Mouse (Mus musculus): ENCODE results near the gene Lmntd1.
A peak's percentile ranks its signal among the peaks of the same experiment; 100 is the strongest.

The Lmntd1 gene

DNA sequence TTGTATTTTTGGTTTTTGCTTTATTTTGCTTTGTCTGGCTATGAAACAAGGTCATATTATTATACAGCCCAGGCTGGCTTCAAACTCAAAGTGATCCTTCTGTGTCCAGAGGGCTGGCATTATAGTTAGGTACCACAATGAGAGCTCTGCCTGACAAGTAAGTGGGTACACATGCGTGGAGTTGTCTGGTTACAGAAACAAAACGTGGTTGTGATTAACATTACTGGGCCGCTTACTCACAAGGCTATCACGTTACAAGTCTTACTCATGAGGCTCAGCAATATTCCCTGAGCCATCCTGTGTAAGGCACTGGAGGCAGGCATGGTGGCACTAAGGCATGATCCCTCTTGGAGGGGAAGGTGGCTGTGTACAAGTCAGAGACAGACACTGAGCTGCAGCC is 49.4 kb downstream of the Lmntd1 start:
- DNase-seq (ENCODE audit: low read depth, low spot score), result no peak

DNA sequence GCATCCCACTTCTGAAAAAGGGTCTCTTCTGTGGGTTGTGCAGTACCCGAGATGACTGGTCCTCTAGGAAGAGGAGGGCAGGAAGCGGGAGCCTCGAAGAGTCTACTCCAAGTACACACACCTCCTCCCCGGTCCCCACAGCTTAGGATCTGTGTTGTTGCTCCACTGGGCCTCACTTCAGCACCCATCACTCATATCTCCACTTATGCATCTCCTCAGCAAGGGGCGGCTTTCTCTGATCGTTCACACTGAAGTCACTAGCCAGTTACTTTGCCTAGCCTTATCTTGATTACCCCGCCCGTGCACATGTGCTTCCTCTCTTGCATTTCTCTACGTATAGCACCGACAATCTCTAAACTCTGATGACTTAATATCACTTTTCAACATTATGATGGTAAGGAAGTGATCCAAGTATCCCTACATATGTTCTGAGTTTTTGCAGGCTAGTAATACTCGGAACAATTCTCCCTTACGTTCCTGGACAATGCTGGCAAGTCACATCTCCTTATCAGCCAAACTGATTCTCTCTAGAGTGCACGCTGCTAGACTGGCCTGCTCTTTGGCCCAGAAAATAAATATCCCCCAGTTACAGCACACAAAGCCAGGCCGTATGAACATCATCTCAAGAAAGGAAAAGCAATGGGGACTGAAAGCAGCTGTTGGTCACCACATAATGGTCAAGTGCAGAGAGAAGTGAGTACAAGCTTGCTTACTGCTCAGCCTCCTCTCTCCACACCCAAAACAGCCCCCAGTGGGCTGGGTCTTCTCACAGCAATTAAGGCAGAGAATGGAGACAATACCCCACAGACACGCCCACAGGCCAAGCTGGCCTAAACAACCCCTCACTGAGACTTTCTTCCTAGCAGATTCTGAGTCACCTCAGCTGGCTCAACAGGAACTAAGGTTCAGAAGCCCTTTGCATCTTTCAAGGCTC is 56.8 kb downstream of the Lmntd1 start:
- DNase-seq (ENCODE audit: low read depth, low spot score), result no peak

DNA sequence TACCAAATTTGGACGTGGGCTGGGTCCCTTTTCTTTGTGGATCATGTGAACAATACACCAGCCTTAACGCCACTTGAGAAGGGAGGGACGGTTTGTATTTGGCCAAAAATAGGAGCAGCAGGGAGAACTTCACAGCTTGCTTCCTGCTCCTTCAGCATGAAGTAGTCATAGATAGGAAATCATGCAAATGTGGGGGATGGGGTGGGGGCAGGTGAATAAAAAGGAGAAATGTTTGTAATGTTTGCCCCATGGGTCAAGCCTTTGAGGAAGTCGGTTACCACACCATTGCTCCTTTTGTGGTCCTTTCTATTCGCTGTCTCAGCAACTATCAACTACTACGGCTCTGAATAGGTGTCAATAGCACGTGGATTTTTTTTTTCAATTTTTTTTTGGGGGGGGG is 60.9 kb downstream of the Lmntd1 start:
- DNase-seq (ENCODE audit: low read depth, low spot score), result no peak

DNA sequence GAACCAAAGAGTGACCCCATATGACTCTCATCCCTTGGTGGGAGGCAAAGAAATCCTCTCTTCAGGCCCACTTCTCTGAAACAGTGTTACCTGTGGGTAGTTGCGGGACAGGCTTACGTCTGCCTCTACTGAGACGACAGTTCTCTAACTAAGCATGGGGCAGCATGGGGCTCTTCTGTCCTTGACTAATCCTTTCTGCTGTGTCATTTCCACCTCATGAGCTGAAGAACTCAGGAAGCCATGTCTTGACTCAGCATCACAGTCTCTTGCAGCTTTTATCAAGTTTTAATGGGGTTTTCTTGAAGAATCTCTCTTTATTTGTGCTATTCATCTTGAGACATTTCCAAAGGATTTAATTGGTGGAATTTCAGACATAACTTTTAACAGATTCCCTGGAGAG is 61.3 kb downstream of the Lmntd1 start:
- DNase-seq (ENCODE audit: low read depth, low spot score), result no peak

DNA sequence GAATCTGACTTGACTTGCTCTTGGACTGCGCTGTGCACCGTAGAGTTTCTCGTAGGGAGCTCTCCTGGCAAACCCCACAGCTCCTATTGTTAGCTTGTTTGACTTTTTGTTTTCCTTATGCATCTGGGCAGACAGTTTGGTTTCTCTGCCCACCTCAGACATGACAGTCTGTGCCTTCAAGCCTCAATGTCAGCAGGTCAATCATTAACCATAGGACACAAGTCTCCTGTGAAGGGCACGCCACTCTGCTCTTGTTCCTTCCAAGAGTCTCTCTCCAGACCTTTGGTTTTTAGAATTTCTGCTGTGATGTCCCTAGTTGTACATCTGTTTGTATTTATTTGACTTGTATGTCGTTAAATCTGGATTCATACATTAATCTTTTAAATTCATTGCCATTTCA is 63.1 kb downstream of the Lmntd1 start:
- no peak for DNase-seq (ENCODE audit: low read depth, low spot score)

DNA sequence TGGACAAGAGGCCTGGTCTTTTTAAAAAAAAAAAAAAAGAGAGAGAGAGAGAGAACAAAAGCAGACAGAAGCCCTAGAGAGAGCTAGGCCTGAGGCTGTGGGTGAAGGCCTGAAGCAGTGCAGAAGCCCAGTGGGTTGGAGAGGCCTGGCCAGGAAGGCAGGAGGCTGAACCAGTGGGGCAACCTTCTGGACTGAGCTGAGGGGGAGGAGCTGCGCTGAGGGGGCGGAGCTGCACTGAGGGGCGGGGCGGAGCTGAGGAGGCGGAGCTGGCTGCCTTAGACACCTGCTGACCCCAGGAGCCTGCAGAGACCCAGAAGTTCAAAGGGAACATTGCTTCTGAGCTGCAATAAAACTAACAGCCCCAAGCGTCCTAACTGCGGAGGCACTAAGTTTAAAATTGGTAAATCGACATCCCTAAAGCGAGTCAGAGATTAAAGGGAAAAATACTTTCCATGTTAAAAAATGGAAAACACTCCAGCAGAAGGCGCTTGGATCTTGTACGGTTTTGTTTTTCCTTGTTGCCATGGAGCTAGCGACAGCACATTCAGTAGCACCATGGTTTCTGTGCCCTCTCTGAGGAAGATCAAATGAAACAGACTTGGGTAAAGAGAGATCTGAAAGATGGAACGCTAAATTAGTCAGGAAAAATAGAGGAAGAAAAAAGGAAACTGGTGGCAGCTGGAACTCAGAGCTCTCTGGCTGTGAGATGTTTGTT is 68.0 kb downstream of the Lmntd1 start:
- DNase-seq (ENCODE audit: low read depth, low spot score), result no peak

DNA sequence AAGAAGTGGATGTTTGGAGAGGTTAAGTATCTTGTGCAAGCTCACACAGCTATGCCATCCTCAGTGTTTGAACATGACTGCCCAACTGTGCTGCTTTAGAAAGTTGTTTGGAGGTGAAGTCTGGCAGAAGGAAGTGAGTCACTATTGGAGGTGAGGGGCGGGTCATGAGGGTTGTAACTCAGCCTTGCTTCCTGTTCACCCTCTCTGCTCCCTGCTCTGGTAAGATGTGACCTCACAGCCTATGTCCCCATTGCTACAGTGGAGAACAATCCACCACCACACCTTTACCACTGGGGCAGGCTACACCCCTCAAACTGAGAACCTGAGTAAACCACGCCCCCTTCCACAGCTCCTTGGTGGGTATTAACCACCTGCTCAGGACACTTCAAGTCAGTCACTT is 69.3 kb downstream of the Lmntd1 start:
- DNase-seq (ENCODE audit: low read depth, low spot score), result no peak

GRCm38 (mm10) chr6:145544304-145544703 is 69.8 kb downstream of the Lmntd1 start:
- DNase-seq (ENCODE audit: low read depth, low spot score), result no peak

DNA sequence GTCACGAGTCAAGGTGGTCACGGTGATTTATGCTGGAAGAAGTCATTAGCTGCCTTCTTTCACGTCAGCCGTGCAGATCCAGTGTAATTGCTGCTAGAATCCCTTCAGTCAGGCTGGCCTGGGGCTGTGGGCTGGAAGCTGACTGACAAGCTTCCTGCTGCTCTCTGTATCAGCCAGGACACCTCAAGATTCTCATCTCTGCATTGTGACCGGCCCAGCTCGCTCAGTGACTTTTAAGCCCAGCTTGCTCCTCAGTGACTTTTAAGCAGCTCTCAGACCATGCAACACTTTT is 74.6 kb downstream of the Lmntd1 start:
- DNase-seq (ENCODE audit: low read depth, low spot score), result no peak

- no peak for DNase-seq (ENCODE audit: low read depth, low spot score)
These were observed 75.1 kb downstream of the Lmntd1 start for GRCm38 (mm10) chr6:145538787-145539567.

- no peak for DNase-seq (ENCODE audit: low read depth, low spot score)
These were observed 83.7 kb downstream of the Lmntd1 start for GRCm38 (mm10) chr6:145530464-145530863.

GRCm38 (mm10) chr6:145523337-145523736 is 90.8 kb downstream of the Lmntd1 start:
- no peak for DNase-seq (ENCODE audit: low read depth, low spot score)

- DNase-seq (ENCODE audit: low read depth, low spot score), result no peak
These were observed 91.5 kb downstream of the Lmntd1 start for GRCm38 (mm10) chr6:145522617-145523016.

DNA sequence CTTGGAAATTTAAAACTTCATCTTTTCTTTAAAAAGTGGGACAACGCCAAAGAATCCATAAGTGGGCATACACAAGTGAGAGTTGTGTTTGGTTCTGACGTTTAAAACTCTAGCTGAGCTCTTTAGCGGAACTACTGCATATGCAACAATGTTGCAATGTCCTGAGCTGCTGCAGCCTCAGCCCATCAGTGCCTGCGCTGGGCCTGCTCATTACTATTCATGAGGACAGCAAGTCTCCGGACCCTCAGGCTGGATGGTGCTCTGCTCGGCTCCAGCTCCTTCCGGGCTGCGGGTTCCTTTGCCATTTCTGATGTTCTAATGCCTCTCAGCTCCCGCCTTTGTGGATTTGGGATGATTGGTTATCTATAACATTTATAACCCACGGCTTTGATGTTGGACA is 97.1 kb downstream of the Lmntd1 start:
- no peak for DNase-seq (ENCODE audit: low read depth, low spot score)

- no peak for DNase-seq (ENCODE audit: low read depth, low spot score)
These were observed 98.1 kb downstream of the Lmntd1 start for GRCm38 (mm10) chr6:145515859-145516581.

DNA sequence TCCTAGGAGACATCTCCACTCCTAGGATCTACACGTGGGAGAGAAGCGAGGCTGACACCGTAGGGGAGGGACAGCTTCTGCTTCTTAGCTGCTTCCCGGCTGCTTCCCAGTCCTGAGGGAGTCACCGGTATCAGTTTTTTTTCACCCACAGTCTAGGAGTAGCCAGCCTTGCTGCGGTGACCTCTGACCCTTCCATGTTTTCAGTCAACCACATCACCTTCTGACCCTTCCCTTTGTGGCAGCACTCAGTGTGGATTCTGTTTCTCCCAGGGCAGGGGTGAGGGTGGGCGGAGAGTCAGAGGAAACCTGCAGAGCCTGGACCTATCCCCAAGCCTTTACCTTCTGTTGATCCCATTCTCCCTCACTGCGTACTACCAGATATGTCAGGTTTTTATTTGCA is 102.9 kb downstream of the Lmntd1 start:
- no peak for DNase-seq (ENCODE audit: low read depth, low spot score)

GRCm38 (mm10) chr6:145508828-145509227 is 105.3 kb downstream of the Lmntd1 start:
- DNase-seq (ENCODE audit: low read depth, low spot score), result peak; percentile 9

DNA sequence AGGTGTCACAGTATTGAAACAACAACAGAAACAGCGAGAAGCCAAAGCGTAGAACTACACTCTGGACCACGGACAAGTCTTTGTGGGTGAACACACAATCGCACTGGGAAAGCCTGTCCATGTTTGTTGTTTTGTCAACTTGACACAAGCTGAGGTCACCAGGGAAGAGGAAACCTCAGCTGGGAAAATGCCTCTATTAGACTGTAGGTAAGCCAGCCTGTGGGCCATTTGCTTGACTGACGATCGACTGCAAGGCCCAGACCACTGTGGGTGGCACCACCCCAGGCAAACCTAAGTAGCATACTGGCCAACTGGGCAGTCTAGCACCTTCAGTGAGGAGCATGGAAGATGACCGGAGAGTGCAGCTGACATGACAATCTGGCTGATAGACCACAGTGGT is 112.4 kb downstream of the Lmntd1 start:
- no peak for DNase-seq (ENCODE audit: low read depth, low spot score)

GRCm38 (mm10) chr6:145499574-145500546 is 114.3 kb downstream of the Lmntd1 start:
- DNase-seq (ENCODE audit: low read depth, low spot score), result no peak

DNA sequence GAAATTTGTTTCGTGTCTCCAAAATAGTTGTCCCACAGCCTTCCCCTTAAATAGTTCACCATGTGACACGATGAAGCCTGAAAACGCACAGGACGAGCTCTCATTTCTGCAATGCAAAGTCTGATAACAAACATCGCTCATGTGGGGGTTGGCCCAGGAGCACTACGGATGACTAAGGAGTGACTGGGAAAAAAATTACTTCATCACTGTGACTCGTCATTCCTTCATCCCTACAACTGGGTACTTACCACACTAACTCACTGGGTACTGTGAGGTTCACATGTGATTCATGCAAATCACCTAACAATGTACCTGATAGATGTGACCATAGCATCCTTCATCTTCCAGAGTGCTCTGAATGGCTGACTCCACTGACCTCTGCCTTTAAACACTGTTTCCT is 118.4 kb downstream of the Lmntd1 start:
- DNase-seq (ENCODE audit: low read depth, low spot score), result no peak

Data from CD4-positive helper T cell, adult 2 months (primary cell).